Mouse (Mus musculus): ENCODE measurements at regions not wholly inside any gene's neighbourhood (a gene's known extent, or its start where the extent isn't known, plus 50 kb on each side); places are given as distances from the start of the nearest gene placed in this dataset.

DNA sequence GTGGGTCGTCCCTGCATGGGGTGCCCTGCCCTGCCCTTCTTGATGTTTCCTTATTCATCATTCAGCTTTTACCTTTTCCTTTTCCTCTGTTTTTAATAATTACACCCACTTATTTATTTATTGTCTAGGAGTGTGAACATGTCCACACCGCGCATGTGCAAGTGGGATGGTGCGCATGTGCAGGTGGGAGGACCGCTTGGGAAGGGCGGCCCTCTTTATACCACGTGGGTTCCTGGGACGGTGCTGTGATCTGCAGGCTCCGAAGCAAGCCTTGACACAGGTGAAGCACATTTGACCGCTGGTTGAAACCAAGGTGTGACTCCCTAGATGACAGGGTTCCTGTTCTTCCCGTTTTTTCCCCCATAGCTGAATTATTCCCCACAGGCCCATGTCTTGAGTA is 60.0 kb downstream of the Syf2 start:
- DNase-seq (ENCODE audit: low read depth, low spot score), result no peak

- DNase-seq (ENCODE audit: low read depth, low spot score), result no peak
Observed at GRCm38 (mm10) chr4:134993526-134994122, 62.9 kb downstream of the Syf2 start.

DNA sequence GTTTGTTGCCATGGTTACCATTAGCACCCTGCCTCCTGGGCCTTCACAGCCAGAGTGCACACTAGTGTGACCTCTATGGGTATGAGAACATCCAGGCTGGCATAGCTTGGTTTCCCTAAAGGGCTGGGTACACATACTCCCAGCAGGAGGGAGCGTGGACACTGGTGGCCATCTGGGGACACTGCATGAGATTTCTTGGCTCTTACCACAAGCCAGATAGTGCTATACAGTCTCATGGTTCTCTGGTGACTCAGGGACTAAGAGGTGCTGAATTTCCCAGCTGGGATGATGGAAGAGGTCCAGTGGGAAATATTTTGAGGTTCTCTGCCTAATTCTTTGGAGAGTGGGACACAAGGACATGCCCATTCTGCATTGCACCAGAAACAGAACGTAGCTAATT is 63.5 kb downstream of the Syf2 start:
- no peak for DNase-seq (ENCODE audit: low read depth, low spot score)

DNA sequence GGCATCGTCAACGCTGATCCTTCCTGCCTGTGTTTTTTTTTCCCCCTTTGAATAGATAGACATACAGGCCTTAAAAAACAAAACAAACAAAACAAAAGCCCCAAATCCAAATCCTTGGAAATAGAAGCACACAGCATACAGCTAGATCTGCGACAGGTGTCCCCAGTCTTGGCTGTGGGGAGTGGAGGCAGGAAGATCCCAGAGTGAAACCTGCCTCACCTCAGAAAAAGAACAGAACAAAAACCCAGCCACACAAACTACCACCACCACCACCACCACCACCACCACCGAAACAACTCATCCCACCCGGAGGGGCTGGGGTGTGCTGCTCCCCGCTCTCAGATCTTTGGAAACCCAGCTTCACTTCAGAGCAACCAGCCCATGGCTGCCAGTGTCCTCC is 64.0 kb downstream of the Syf2 start:
- DNase-seq (ENCODE audit: low read depth, low spot score), result no peak

GRCm38 (mm10) chr4:134995052-134995451 is 64.4 kb downstream of the Syf2 start:
- no peak for DNase-seq (ENCODE audit: low read depth, low spot score)

- no peak for DNase-seq (ENCODE audit: low read depth, low spot score)
Observed at GRCm38 (mm10) chr4:134996121-134996520, 65.4 kb downstream of the Syf2 start.

GRCm38 (mm10) chr4:134997461-134998434 is 67.0 kb downstream of the Syf2 start:
- DNase-seq (ENCODE audit: low read depth, low spot score), result no peak

GRCm38 (mm10) chr4:134998928-134999658 is 68.4 kb downstream of the Syf2 start:
- no peak for DNase-seq (ENCODE audit: low read depth, low spot score)

DNA sequence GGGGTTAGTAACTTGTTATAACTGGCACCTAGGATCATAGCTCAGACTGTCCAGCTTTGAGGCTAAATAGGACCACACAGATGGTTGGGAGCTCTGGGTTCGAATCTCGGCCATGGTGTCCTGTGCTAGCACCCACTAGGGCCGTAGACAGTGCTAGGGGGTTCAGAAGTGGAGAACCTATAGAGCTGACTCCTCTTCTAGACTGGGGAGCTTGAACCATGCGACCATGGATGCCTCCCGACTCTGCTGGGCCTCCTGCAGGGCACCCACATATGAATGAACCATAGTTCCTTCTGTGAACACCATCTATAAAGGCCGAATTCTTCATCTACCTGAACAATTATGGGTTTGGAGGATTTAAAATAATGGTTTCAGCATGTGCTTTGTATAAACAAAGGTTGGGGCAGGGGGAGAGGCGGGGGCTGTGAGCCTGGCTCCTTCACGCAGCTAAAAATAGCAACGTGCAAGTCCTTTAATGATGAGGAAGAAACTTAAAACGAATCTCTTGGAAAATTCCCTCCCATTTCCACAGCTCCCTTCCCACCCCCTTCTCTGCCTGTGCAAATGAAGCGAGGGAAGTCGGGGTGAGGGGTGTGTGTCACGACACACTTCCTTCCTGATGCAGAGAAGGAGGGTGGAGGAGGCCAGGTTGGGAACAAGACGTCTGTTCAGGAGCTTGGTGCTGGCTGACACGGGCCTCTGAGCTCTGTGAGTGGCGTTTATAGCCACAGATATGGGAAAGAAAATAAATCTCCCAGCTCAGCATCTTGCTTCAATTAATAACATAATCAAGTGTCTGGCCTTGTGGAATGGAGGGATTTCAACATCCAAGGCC is 71.6 kb downstream of the Syf2 start:
- no peak for DNase-seq (ENCODE audit: low read depth, low spot score)

DNA sequence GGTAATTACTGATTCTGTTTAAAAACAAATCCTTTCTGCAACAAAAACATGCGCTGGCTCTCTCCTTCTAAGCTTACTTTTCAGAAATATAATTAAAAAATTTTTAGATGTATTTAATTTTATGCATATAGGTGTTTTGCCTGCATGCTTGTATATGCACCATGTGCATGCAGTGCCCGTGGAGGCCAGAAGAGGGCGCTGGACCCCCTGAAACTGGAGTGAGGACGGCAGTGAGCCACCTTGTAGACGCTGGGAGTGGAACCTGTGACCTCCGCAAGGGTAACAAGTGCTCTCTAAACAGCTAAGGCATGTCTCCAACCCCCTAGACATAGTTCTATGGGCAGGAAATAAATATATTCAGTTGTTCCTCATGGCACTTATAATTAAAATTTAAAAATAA is 80.7 kb downstream of the Syf2 start:
- DNase-seq (ENCODE audit: low read depth, low spot score), result no peak

GRCm38 (mm10) chr4:135012945-135013344 is 82.2 kb downstream of the Syf2 start:
- DNase-seq (ENCODE audit: low read depth, low spot score), result no peak

- DNase-seq (ENCODE audit: low read depth, low spot score), result no peak
Observed at GRCm38 (mm10) chr4:135013932-135014331, 83.2 kb downstream of the Syf2 start.

DNA sequence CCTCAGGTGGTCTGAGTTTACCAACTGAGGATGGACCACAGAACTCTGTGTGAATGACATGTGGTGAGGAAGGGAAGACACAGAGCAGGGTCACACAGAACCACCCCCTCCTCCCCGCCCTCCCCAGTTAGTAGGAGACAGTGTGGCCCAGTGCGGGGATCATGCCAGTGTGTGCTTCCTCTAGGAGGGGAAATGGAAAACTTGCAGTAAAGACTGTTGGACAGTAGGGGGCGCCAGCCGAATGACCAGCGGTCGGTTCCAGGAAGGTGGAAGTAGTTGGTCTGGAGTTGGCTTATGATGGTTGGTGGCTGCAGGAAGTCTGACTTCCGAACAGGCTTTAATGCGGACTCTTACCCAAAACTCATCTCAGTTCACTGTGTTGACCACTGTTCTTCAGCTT is 87.3 kb downstream of the Syf2 start:
- DNase-seq (ENCODE audit: low read depth, low spot score), result no peak

GRCm38 (mm10) chr4:135019120-135019519 is 88.4 kb downstream of the Syf2 start:
- no peak for DNase-seq (ENCODE audit: low read depth, low spot score)

GRCm38 (mm10) chr4:135020262-135020991 is 89.7 kb downstream of the Syf2 start:
- DNase-seq (ENCODE audit: low read depth, low spot score), result no peak

DNA sequence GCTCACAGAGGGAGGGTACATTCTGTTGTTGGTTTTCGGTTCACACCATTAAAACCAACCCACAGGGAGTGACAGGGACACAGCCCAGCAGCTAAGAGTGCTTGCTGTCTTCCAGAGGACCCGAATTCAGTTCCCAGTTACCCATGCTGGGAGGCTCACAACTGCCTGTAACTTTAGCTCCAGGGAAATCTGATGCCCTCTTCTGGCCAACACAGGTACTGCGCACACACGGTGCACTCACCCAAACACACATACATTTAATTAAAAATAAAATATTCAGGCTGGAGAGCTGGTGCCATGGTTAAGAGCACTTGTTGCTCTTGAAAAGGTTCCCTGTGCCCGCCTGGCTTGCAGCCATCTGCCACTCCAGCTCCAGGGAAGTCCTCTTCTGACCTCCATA is 92.5 kb downstream of the Syf2 start:
- no peak for DNase-seq (ENCODE audit: low read depth, low spot score)

DNA sequence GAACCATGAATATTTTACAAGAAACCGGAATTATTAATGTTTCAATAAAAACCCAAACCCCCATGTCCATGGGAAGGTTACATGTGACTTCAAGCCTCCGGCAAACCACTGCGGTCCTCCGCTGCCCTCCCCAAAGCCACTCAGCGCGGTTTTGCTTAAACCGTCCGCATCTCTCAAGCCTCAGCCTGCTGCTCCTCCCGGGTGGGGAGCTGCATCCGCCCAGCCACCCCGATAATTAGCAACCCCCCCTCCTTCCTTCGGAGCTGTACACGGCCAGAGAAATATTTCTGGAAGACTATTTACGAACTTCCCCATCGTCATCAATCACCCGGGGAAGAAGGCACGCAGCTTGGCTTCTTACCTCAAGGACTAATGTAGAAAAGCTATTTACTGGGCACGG is 94.7 kb upstream of the Runx3 start:
- DNase-seq (ENCODE audit: low read depth, low spot score), result no peak

- DNase-seq (ENCODE audit: low read depth, low spot score), result no peak
Observed at GRCm38 (mm10) chr4:135027136-135027535, 93.3 kb upstream of the Runx3 start.

DNA sequence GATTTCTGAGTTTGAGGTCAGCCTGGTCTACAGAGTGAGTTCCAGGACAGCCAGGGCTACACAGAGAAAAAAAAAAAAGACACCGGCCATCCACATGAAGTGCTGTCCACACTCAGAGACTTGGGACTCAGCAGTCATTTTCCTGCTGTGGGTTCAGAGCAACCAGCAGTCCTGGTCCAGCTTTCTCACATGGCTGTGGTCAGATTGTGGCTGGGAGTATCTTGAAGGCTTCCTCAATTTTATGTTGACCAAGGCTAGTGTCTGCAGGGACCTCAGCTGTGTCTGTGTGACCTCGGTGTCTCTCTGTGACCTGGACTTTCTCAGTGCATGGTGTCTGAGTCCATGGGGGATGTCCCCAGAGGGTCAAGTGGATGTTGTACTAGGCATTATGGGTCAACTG is 90.7 kb upstream of the Runx3 start:
- DNase-seq (ENCODE audit: low read depth, low spot score), result no peak

GRCm38 (mm10) chr4:135032461-135032860 is 88.0 kb upstream of the Runx3 start:
- no peak for DNase-seq (ENCODE audit: low read depth, low spot score)

DNA sequence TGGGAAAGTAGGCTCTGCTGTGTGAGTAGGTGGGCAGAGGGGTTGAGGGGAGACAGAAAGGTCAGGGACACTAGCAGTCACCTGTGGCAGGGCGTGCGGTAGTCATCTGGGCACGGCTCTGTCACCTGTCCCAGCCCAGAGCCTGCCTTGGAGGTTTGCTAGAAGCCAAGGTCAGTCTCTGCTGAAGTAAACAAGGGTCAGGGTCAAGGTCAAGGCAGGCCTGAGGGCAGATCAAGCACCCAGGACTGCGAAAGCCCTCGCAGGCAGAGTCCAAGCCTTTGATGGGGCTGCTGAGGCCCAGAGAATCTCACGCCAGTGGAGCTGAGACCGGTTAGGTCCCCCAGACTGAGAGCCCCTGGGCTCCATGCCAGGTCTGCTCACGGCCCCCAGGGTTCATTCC is 87.2 kb upstream of the Runx3 start:
- DNase-seq (ENCODE audit: low read depth, low spot score), result no peak
